In the genomic region with DNA sequence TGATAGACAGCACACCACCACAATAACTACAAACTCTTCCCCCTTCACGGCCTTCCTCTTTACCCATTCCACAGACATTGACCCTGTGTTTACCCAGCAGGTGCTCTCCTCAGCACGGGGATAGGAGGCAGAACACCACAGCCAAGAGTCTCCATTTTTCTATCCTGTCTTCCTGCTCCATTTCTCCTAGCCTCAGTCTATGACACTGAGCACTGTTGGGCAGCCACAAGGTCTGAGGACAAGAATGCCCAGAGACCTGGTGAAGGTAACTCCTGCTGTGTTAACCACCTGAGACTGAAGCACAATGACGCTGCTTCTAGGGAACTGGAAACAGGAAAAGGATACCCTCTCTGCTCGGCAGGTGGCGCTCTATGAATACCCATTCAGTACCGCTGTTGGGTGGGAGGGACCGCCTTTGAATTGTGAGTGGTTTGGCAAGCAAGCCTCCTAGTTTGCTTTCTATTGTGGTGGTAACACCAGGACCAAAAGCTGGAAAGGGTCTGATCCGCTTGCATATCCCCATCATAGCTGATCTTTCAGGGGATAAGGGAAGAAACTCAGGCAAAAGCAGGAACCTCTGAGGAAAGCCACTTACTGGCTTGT, we compare ENCODE assay signal across 8 mouse cellular contexts. TPM values are rescaled to one million over a fixed set of nuclear protein-coding genes. Genes with fewer than 3 reads are reported as not detected.
DNase-seq lines count a peak whose midpoint lies in the region; ATAC-seq and TF ChIP-seq lines count a peak whose summit lies in the region.

No protein-coding gene starts in this region.

- no peaks in the 10 kb centered on the region for H3K9me3 ChIP-seq in E14TG2a.4 (ENCODE audit: low read length)
- no peaks in the 10 kb centered on the region for H3K9me3 ChIP-seq in embryonic facial prominence, embryonic 10.5 days
- H3K9me3 ChIP-seq in lung, embryonic 14.5 days (ENCODE audit: low read depth, low read length): no peaks in the 10 kb centered on the region

- peak; percentile 82 for TF ChIP-seq EP300 in heart, adult 2 months (IDR thresholded peaks at IDR 0.05; ENCODE audit: insufficient read depth, low read depth, low read length)

- 48% methylated on average over 8 of the region's 8 CpGs for WGBS in embryonic facial prominence, embryonic 10.5 days
- 27% methylated on average over 8 of the region's 8 CpGs for WGBS in heart, adult 2 months
- 43% methylated on average over 8 of the region's 8 CpGs for WGBS in lung, embryonic 14.5 days

- H3K27ac ChIP-seq in embryonic facial prominence, embryonic 10.5 days (replicated peaks): no peak overlapping the region
- no peak overlapping the region for H3K27ac ChIP-seq in heart, adult 2 months
- no peak overlapping the region for H3K27ac ChIP-seq in lung, embryonic 14.5 days (ENCODE audit: low read depth)

- H3K79me2 ChIP-seq in heart, adult 2 months (replicated peaks; ENCODE audit: control insufficient read depth, insufficient read depth, low read length): no peaks in the 10 kb centered on the region

- peaks cover 47% of the 10 kb centered on the region for H3K4me1 ChIP-seq in E14TG2a.4 (replicated peaks; ENCODE audit: low read depth, low read length)
- H3K4me1 ChIP-seq in embryonic facial prominence, embryonic 10.5 days: no peaks in the 10 kb centered on the region
- H3K4me1 ChIP-seq in heart, adult 2 months (ENCODE audit: control insufficient read depth, insufficient read depth, low read length): no peaks in the 10 kb centered on the region
- no peaks in the 10 kb centered on the region for H3K4me1 ChIP-seq in lung, embryonic 14.5 days (ENCODE audit: insufficient read depth)

- ATAC-seq in lung, embryonic 14.5 days (ENCODE audit: insufficient read depth): peak; percentile 54

- no peaks in the 10 kb centered on the region for H3K27me3 ChIP-seq in E14TG2a.4 (ENCODE audit: insufficient read depth, low read length)
- no peaks in the 10 kb centered on the region for H3K27me3 ChIP-seq in embryonic facial prominence, embryonic 10.5 days (replicated peaks; ENCODE audit: low read depth, poor library complexity, severe bottlenecking)
- H3K27me3 ChIP-seq in heart, adult 2 months (ENCODE audit: control insufficient read depth, insufficient read depth, low read length): no peaks in the 10 kb centered on the region
- H3K27me3 ChIP-seq in lung, embryonic 14.5 days (ENCODE audit: insufficient read depth, low read length): no peaks in the 10 kb centered on the region

- H3K36me3 ChIP-seq in E14TG2a.4 (ENCODE audit: insufficient read depth, low read length): peaks cover 90% of the 10 kb centered on the region
- H3K36me3 ChIP-seq in embryonic facial prominence, embryonic 10.5 days (replicated peaks): peaks cover 98% of the 10 kb centered on the region
- H3K36me3 ChIP-seq in heart, adult 2 months (ENCODE audit: control insufficient read depth, insufficient read depth, low read length): no peaks in the 10 kb centered on the region
- peaks cover 79% of the 10 kb centered on the region for H3K36me3 ChIP-seq in lung, embryonic 14.5 days (ENCODE audit: insufficient read depth)

- no peak overlapping the region for H3K4me3 ChIP-seq in E14TG2a.4 (replicated peaks; ENCODE audit: low read length)
- H3K4me3 ChIP-seq in embryonic facial prominence, embryonic 10.5 days: no peak overlapping the region
- H3K4me3 ChIP-seq in heart, adult 2 months: no peak overlapping the region
- no peak overlapping the region for H3K4me3 ChIP-seq in lung, embryonic 14.5 days (ENCODE audit: low read depth, low read length)

- no peak for TF ChIP-seq POLR2A in heart, adult 2 months (IDR thresholded peaks at IDR 0.05; ENCODE audit: insufficient read depth, low read depth, low read length)

- H3K9ac ChIP-seq in heart, adult 2 months (ENCODE audit: low read depth, low read length): no peak overlapping the region
- no peak overlapping the region for H3K9ac ChIP-seq in lung, embryonic 14.5 days

- peak; percentile 77 for DNase-seq in adrenal gland, postnatal 25 days
- peak; percentile 74 for DNase-seq in embryonic facial prominence, embryonic 10.5 days (ENCODE audit: low spot score)
- peak; percentile 73 to 81 for DNase-seq in heart, adult 2 months
- DNase-seq in layer of hippocampus, adult 11-12 months (ENCODE audit: low spot score): peak; percentile 84
- DNase-seq in lung, embryonic 14.5 days: peak; percentile 86
- peak; percentile 79 for DNase-seq in retina, embryonic 14.5 days (ENCODE audit: low spot score)
- DNase-seq in thymus, postnatal 14 days: peak; percentile 82

- no peak overlapping the region for H3K4me2 ChIP-seq in lung, embryonic 14.5 days

- TF ChIP-seq CTCF in E14TG2a.4 (conservative IDR thresholded peaks at IDR 0.05; ENCODE audit: low read length): peak; percentile 95
- TF ChIP-seq CTCF in heart, adult 2 months (IDR thresholded peaks at IDR 0.05): peak; percentile 99
- TF ChIP-seq CTCF in lung, embryonic 14.5 days (IDR thresholded peaks at IDR 0.05; ENCODE audit: low read depth): peak; percentile 84

- intact Hi-C loops in heart, adult 2 months (cut with DNase I): loop anchor here (1.0 to 10.0 kb wide), 3 partner anchors 81 to 276 kb away; no protein-coding TSS in a partner anchor

RNA-seq across cellular contexts. Expression of gene Poglut1, which starts 13.4 kb away (rescaled TPM):
- 29.6 and 34.0 TPM in 2 replicates for total RNA-seq in adrenal gland, postnatal 25 days (2021)
- polyA plus RNA-seq in embryonic facial prominence, embryonic 10.5 days (2016; fragmentation: Nextera tagmentation; extraction: Ambion mirVana): 72.6 and 76.9 TPM in 2 replicates
- 10 to 100 TPM; 10.8 to 11.0 TPM for total RNA-seq in heart, adult 2 months (2021)
- 12.9 and 18.0 TPM in 2 replicates for polyA plus RNA-seq in heart, adult 2 months (2012; rRNA removed)
- 61.2 and 63.4 TPM in 2 replicates for polyA plus RNA-seq in lung, embryonic 14.5 days (2014; fragmentation: Nextera tagmentation; extraction: Ambion mirVana)

RNA-seq across cellular contexts. Expression of gene Timmdc1, which starts 14.2 kb away (rescaled TPM):
- total RNA-seq in adrenal gland, postnatal 25 days (2021): 39.1 and 44.3 TPM in 2 replicates
- 35.2 and 35.3 TPM in 2 replicates for polyA plus RNA-seq in embryonic facial prominence, embryonic 10.5 days (2016; fragmentation: Nextera tagmentation; extraction: Ambion mirVana)
- total RNA-seq in heart, adult 2 months (2021): 10 to 100 TPM; 60.4 to 66.1 TPM
- polyA plus RNA-seq in heart, adult 2 months (2012; rRNA removed): 22.2 and 27.0 TPM in 2 replicates
- 23.1 and 25.1 TPM in 2 replicates for polyA plus RNA-seq in lung, embryonic 14.5 days (2014; fragmentation: Nextera tagmentation; extraction: Ambion mirVana)

RNA-seq across cellular contexts. Expression of gene Tmem39a, which starts 21.9 kb away (rescaled TPM):
- total RNA-seq in adrenal gland, postnatal 25 days (2021): 74.4 and 80.8 TPM in 2 replicates
- polyA plus RNA-seq in embryonic facial prominence, embryonic 10.5 days (2016; fragmentation: Nextera tagmentation; extraction: Ambion mirVana): 96.2 and 114 TPM in 2 replicates
- total RNA-seq in heart, adult 2 months (2021): 10 to 100 TPM; 18.3 to 21.8 TPM
- 45.3 and 65.2 TPM in 2 replicates for polyA plus RNA-seq in heart, adult 2 months (2012; rRNA removed)
- polyA plus RNA-seq in lung, embryonic 14.5 days (2014; fragmentation: Nextera tagmentation; extraction: Ambion mirVana): 117 and 128 TPM in 2 replicates
